Mouse (Mus musculus) ES-E14 (cell line): ENCODE data around the gene Mknk2. TPM values are rescaled to one million over a fixed set of nuclear protein-coding genes. Genes with fewer than 3 reads are reported as not detected.
A peak's percentile ranks its signal among the peaks of the same experiment; 100 is the strongest.

Experiments used
- DNase-seq: peaks from one replicate; pipeline ENCODE4 v3.0.0-alpha.2; 2013; ENCODE audit warnings: low read depth, low spot score
- H3K27ac ChIP-seq: 2 replicates; pipeline ENCODE4 v1.5.1; 2012; ENCODE audit warnings: low read depth, mild to moderate bottlenecking, low read length, moderate library complexity, mixed read lengths; ENCODE audit not compliant: poor library complexity, insufficient read depth, severe bottlenecking
- H3K36me3 ChIP-seq: 2 replicates; pipeline ENCODE4 v1.6.1; 2012; ENCODE audit warnings: mild to moderate bottlenecking, low read length, moderate library complexity, mixed read lengths; ENCODE audit not compliant: control insufficient read depth, poor library complexity, insufficient read depth, severe bottlenecking
- H3K4me1 ChIP-seq, 2 experiments: fragments of 150-350 bp in 1 of 2; sonication (generic) in 1 of 2; 2 replicates each; pipeline ENCODE4 v1.6.1; 2012; ENCODE audit warnings: low read length in 2 of 2, mild to moderate bottlenecking in 1 of 2, mixed read lengths in 1 of 2; ENCODE audit not compliant: control insufficient read depth in 2 of 2, insufficient read depth in 2 of 2, poor library complexity in 1 of 2
- H3K4me3 ChIP-seq, 2 experiments: fragments of 150-350 bp in 1 of 2; sonication (generic) in 1 of 2; 2 replicates each; pipeline ENCODE4 v1.5.1; 2012; ENCODE audit warnings: low read length in 2 of 2, low read depth in 1 of 2, mild to moderate bottlenecking in 1 of 2, mixed read lengths in 1 of 2; ENCODE audit not compliant: insufficient read depth in 1 of 2, poor library complexity in 1 of 2, severe bottlenecking in 1 of 2
- H3K9ac ChIP-seq: 2 replicates; pipeline ENCODE4 v1.6.1; 2012; ENCODE audit warnings: low read depth, mild to moderate bottlenecking, low read length, mixed read lengths; ENCODE audit not compliant: poor library complexity, insufficient read depth, severe bottlenecking
- H3K9me3 ChIP-seq: fragments of 150-350 bp; sonication (generic); 2 replicates; pipeline ENCODE4 v1.6.1; 2012; ENCODE audit warnings: low read depth, mild to moderate bottlenecking, low read length; ENCODE audit not compliant: control insufficient read depth, insufficient read depth
- CHD2 ChIP-seq: IDR thresholded peaks from 2 replicates; pipeline ENCODE4 v1.6.1; 2014; ENCODE audit warnings: mild to moderate bottlenecking, low read depth, low read length, inconsistent platforms
- HCFC1 ChIP-seq: IDR thresholded peaks from 2 replicates; pipeline ENCODE4 v1.6.1; 2012; ENCODE audit warnings: low read length, inconsistent platforms, borderline replicate concordance; ENCODE audit not compliant: insufficient read depth
- MAFK ChIP-seq: IDR thresholded peaks from 2 replicates; pipeline ENCODE4 v1.6.1; 2014; ENCODE audit warnings: mild to moderate bottlenecking, low read depth, low read length, inconsistent platforms; ENCODE audit not compliant: insufficient read depth
- ZC3H11A ChIP-seq: IDR thresholded peaks from 2 replicates; pipeline ENCODE4 v1.6.1; 2012; ENCODE audit warnings: low read depth, mild to moderate bottlenecking, inconsistent platforms, low read length, borderline replicate concordance
- ZNF384 ChIP-seq: IDR thresholded peaks from 2 replicates; pipeline ENCODE4 v1.6.1; 2012; ENCODE audit warnings: low read depth, low read length, inconsistent platforms
- in situ Hi-C, 2 experiments: fragments of 600-800 bp; cut with MboI; formaldehyde crosslinking; loops; one replicate each; pipeline ENCODE4 v1.15.1; 2025; ENCODE audit warnings: low sequenced_read_pairs in 2 of 2, inconsistent platforms in 1 of 2; ENCODE audit not compliant: unreplicated experiment in 2 of 2
- total RNA-seq: library from RNA; depleted of rRNA; stranded (reverse); fragments of 300-350 nt; gene quantifications from 2 replicates; pipeline ENCODE4 v1.2.3, GENCODE M21; 2012

Gene Mknk2
- total RNA-seq, 1 experiment = 40.7 TPM

DNA sequence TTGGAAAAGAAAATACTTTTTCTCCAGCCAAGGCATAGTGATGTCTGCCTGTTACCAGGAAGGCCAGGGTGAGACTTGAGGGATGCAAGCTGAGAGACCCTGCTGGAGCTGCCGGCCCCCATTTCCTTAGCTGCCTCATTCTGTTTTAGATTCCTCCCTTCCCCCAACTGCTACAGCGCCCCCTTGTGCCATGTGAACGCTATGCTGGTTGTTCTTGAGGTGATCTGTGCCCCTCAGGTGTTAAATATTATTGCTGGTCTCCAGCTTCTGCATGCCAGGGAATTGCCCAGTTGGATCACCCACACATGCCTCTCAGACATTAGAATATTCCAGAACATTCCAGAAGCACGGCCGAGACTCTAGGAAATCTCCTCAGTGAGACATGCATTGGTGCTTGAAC is 16.8 kb downstream of the Mknk2 start:
- Histone ChIP-seq H3K27ac (no peak overlapping the region), H3K4me1 (peaks cover 2 to 31% of the 10 kb centered on the region in 2 experiments), H3K9ac (no peak overlapping the region), H3K4me3 (no peak overlapping the region), H3K9me3 (no peaks in the 10 kb centered on the region), H3K36me3 (no peaks in the 10 kb centered on the region; the same call in 1 of the 2 replicates)
- TF ChIP-seq MAFK (no peak), CHD2 (peak; percentile 78)
- peak; percentile 83 for DNase-seq
- in situ Hi-C loops = no loop called here

- H3K4me1 ChIP-seq = peaks cover 2 to 30% of the 10 kb centered on the region in 2 experiments
- 0 out of 4 replicates have a peak overlapping the region, but pooled peaks of 1 of the 2 experiments have one; percentile 2 for H3K4me3 ChIP-seq
- H3K36me3 ChIP-seq = no peaks in the 10 kb centered on the region
- in situ Hi-C loops = no loop called here
- DNase-seq = peak; percentile 60
- no peak for TF ChIP-seq CHD2
- no peak for TF ChIP-seq HCFC1
- TF ChIP-seq ZC3H11A = no peak
- no peak for TF ChIP-seq ZNF384
- TF ChIP-seq MAFK = no peak
- no peaks in the 10 kb centered on the region for H3K9me3 ChIP-seq
- peak overlapping the region; percentile 54 for H3K27ac ChIP-seq
- peak overlapping the region; percentile 50; the same call in 1 of the 2 replicates for H3K9ac ChIP-seq
Observed at GRCm38 (mm10) chr10:80659213-80659612, 18.7 kb downstream of the Mknk2 start.

- in situ Hi-C loops = no loop called here
- TF ChIP-seq ZC3H11A (no peak), HCFC1 (no peak), ZNF384 (no peak), CHD2 (no peak), MAFK (no peak)
- Histone ChIP-seq H3K4me1 (peaks cover 2 to 29% of the 10 kb centered on the region in 2 experiments), H3K9me3 (no peaks in the 10 kb centered on the region), H3K27ac (peak overlapping the region; percentile 54), H3K9ac (peak overlapping the region; percentile 50; the same call in 1 of the 2 replicates), H3K4me3 (0 out of 4 replicates have a peak overlapping the region, but pooled peaks of 1 of the 2 experiments have one; percentile 2), H3K36me3 (no peaks in the 10 kb centered on the region)
- DNase-seq = no peak
Observed at GRCm38 (mm10) chr10:80658841-80659202, 19.1 kb downstream of the Mknk2 start.

GRCm38 (mm10) chr10:80658194-80658840 is 19.6 kb downstream of the Mknk2 start:
- TF ChIP-seq ZNF384 (no peak), CHD2 (no peak), MAFK (no peak), HCFC1 (no peak)
- Histone ChIP-seq H3K9ac (no peak overlapping the region), H3K4me3 (no peak overlapping the region), H3K9me3 (no peaks in the 10 kb centered on the region), H3K27ac (no peak overlapping the region), H3K4me1 (peaks cover 2 to 24% of the 10 kb centered on the region in 2 experiments), H3K36me3 (no peaks in the 10 kb centered on the region; the same call in 1 of the 2 replicates)
- in situ Hi-C loops = no loop called here
- no peak for DNase-seq
